Mouse (Mus musculus): ENCODE data around the gene 9130213A22Rik.

DNA sequence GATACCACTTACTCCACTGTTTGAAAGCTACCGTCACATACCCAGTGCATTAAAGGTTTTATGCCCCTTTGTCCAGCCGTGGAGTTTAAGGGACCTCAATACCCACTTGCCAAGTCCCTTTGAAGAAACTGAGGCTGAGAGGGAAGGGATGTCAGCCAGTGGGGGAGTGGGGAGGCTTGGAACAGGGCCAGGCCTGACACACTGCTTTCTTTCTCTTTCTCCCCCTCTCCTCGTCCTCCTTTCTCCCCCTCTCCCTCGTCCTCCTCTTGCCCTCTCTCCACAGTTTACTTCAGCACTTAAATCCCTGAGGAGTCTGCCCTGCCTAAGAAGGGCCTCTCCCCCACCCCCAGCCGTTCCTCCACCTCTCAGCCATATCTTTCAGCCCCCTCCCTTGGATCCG lies 32.0 kb downstream of the 9130213A22Rik start:
- TF ChIP-seq FLI1 (IDR thresholded peaks at IDR 0.05; ENCODE audit: low read length) = no peak
- TF ChIP-seq GATA1 (IDR thresholded peaks at IDR 0.05; ENCODE audit: borderline replicate concordance, low read length) = no peak

Measured in megakaryocyte, embryonic 14.5 days (primary cell).